Mouse (Mus musculus): ENCODE measurements around the gene Socs1. TPM values are rescaled to one million over a fixed set of nuclear protein-coding genes. Genes with fewer than 3 reads are reported as not detected.

Gene Socs1
- total RNA-seq, 2 experiments from 2014 or later: 0.71 to 0.77 TPM

GRCm38 (mm10) chr16:10787548-10788058 is 2.3 kb upstream of the Socs1 start:
- no peak for DNase-seq (ENCODE audit: extremely low spot score in 1 of 2, low spot score in 1 of 2)

- no peak for DNase-seq (ENCODE audit: extremely low spot score in 1 of 2, low spot score in 1 of 2)
Observed at GRCm38 (mm10) chr16:10786782-10787547, 1.6 kb upstream of the Socs1 start.

- DNase-seq (ENCODE audit: extremely low spot score in 1 of 2, low spot score in 1 of 2): peak; percentile 48 to 71
Observed at GRCm38 (mm10) chr16:10786288-10786687, 952 bp upstream of the Socs1 start.

- peak; percentile 85 to 91 for DNase-seq (ENCODE audit: extremely low spot score in 1 of 2, low spot score in 1 of 2)
Observed at GRCm38 (mm10) chr16:10784793-10785370, 454 bp downstream of the Socs1 start.

- peak; percentile 17 for DNase-seq (ENCODE audit: extremely low spot score in 1 of 2, low spot score in 1 of 2)
Observed at GRCm38 (mm10) chr16:10783883-10784792, 1.2 kb downstream of the Socs1 start.

- no peak for DNase-seq (ENCODE audit: extremely low spot score in 1 of 2, low spot score in 1 of 2)
Observed at GRCm38 (mm10) chr16:10783451-10783850, 1.9 kb downstream of the Socs1 start.

GRCm38 (mm10) chr16:10783152-10783434 is 2.2 kb downstream of the Socs1 start:
- no peak for DNase-seq (ENCODE audit: extremely low spot score in 1 of 2, low spot score in 1 of 2)

- no peak for DNase-seq (ENCODE audit: extremely low spot score in 1 of 2, low spot score in 1 of 2)
Observed at GRCm38 (mm10) chr16:10782377-10783151, 2.8 kb downstream of the Socs1 start.

- DNase-seq (ENCODE audit: extremely low spot score in 1 of 2, low spot score in 1 of 2): no peak
Observed at GRCm38 (mm10) chr16:10781862-10782371, 3.4 kb downstream of the Socs1 start.

GRCm38 (mm10) chr16:10780631-10781120 is 4.7 kb downstream of the Socs1 start:
- DNase-seq (ENCODE audit: extremely low spot score in 1 of 2, low spot score in 1 of 2): no peak

- DNase-seq (ENCODE audit: extremely low spot score in 1 of 2, low spot score in 1 of 2): no peak
Observed at GRCm38 (mm10) chr16:10777579-10778160, 7.7 kb downstream of the Socs1 start.

- no peak for DNase-seq (ENCODE audit: extremely low spot score in 1 of 2, low spot score in 1 of 2)
Observed at GRCm38 (mm10) chr16:10776322-10776721, 9.0 kb downstream of the Socs1 start.

GRCm38 (mm10) chr16:10774726-10775125 is 10.6 kb downstream of the Socs1 start:
- DNase-seq (ENCODE audit: extremely low spot score in 1 of 2, low spot score in 1 of 2): no peak

GRCm38 (mm10) chr16:10773543-10773942 is 11.8 kb downstream of the Socs1 start:
- no peak for DNase-seq (ENCODE audit: extremely low spot score in 1 of 2, low spot score in 1 of 2)

- DNase-seq (ENCODE audit: extremely low spot score in 1 of 2, low spot score in 1 of 2): no peak
Observed at GRCm38 (mm10) chr16:10771769-10772510, 13.4 kb downstream of the Socs1 start.

- no peak for DNase-seq (ENCODE audit: extremely low spot score in 1 of 2, low spot score in 1 of 2)
Observed at GRCm38 (mm10) chr16:10770531-10771325, 14.6 kb downstream of the Socs1 start.

- DNase-seq (ENCODE audit: extremely low spot score in 1 of 2, low spot score in 1 of 2): no peak
Observed at GRCm38 (mm10) chr16:10769661-10770060, 15.7 kb downstream of the Socs1 start.

- no peak for DNase-seq (ENCODE audit: extremely low spot score in 1 of 2, low spot score in 1 of 2)
Observed at GRCm38 (mm10) chr16:10768821-10769220, 16.5 kb downstream of the Socs1 start.

Data from layer of hippocampus, postnatal 25 days (tissue).